Mouse (Mus musculus): ENCODE data around the gene Shc2. TPM values are rescaled to one million over a fixed set of nuclear protein-coding genes. Genes with fewer than 3 reads are reported as not detected.

The Shc2 gene
- total RNA-seq, 1 experiment, result 4.3 TPM

DNA sequence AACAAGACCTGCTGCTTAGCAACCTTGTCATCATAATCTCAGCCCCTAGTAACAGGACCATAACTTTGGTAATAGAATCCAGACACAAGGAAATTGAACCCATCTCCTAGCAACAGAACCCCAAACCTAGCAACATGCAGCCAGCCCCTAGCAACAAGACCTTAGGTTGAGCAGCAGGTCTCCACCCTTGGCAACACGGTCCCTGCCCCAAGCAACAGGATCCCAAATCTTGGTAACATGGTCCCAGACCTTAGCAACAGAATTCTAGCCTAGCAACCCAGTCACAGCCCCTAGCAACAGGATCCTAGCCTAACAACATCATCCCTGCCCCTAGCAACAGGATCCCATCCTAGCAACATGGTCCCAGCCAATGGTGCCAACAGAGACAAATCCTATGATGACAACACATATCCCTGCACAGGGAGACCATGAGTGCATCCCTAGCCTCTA lies 17.3 kb upstream of the Shc2 start:
- no peak overlapping the region for H3K27ac ChIP-seq (ENCODE audit: insufficient read depth, low read depth, low read length, poor library complexity, severe bottlenecking)
- no peaks in the 10 kb centered on the region for H3K9me3 ChIP-seq (ENCODE audit: control insufficient read depth, insufficient read depth, low read depth, low read length)
- no peaks in the 10 kb centered on the region; a peak in 1 of 4 replicates for H3K4me1 ChIP-seq (ENCODE audit: control insufficient read depth in 2 of 2, insufficient read depth in 2 of 2, low read length in 2 of 2, poor library complexity in 1 of 2)
- in situ Hi-C loops (cut with MboI; ENCODE audit: low sequenced_read_pairs in 2 of 2, unreplicated experiment in 2 of 2), result loop anchor here in 1 of 2 experiments (10.0 kb wide), 1 partner anchor 60 kb away; no protein-coding TSS in a partner anchor
- H3K36me3 ChIP-seq (ENCODE audit: control insufficient read depth, insufficient read depth, low read length, poor library complexity, severe bottlenecking), result no peaks in the 10 kb centered on the region
- no peak overlapping the region for H3K9ac ChIP-seq (ENCODE audit: insufficient read depth, low read depth, low read length, poor library complexity, severe bottlenecking)
- DNase-seq (ENCODE audit: low read depth, low spot score), result no peak
- H3K4me3 ChIP-seq (ENCODE audit: insufficient read depth in 1 of 2, low read depth in 1 of 2, low read length in 2 of 2, poor library complexity in 1 of 2, severe bottlenecking in 1 of 2), result no peak overlapping the region
- no peak for TF ChIP-seq MAFK (IDR thresholded peaks at IDR 0.05; ENCODE audit: insufficient read depth, low read depth, low read length)
- TF ChIP-seq HCFC1 (IDR thresholded peaks at IDR 0.05; ENCODE audit: borderline replicate concordance, insufficient read depth, low read length), result no peak
- no peak for TF ChIP-seq CHD2 (IDR thresholded peaks at IDR 0.05; ENCODE audit: low read depth, low read length)
- no peak for TF ChIP-seq ZNF384 (IDR thresholded peaks at IDR 0.05; ENCODE audit: low read depth, low read length)
- TF ChIP-seq ZC3H11A (IDR thresholded peaks at IDR 0.05; ENCODE audit: borderline replicate concordance, low read depth, low read length), result no peak

- H3K4me3 ChIP-seq (ENCODE audit: insufficient read depth in 1 of 2, low read depth in 1 of 2, low read length in 2 of 2, poor library complexity in 1 of 2, severe bottlenecking in 1 of 2), result no peak overlapping the region
- no peaks in the 10 kb centered on the region for H3K4me1 ChIP-seq (ENCODE audit: control insufficient read depth in 2 of 2, insufficient read depth in 2 of 2, low read length in 2 of 2, poor library complexity in 1 of 2)
- H3K9ac ChIP-seq (ENCODE audit: insufficient read depth, low read depth, low read length, poor library complexity, severe bottlenecking), result no peak overlapping the region
- DNase-seq (ENCODE audit: low read depth, low spot score), result no peak
- no peak for TF ChIP-seq MAFK (IDR thresholded peaks at IDR 0.05; ENCODE audit: insufficient read depth, low read depth, low read length)
- TF ChIP-seq ZC3H11A (IDR thresholded peaks at IDR 0.05; ENCODE audit: borderline replicate concordance, low read depth, low read length), result no peak
- TF ChIP-seq HCFC1 (IDR thresholded peaks at IDR 0.05; ENCODE audit: borderline replicate concordance, insufficient read depth, low read length), result no peak
- TF ChIP-seq ZNF384 (IDR thresholded peaks at IDR 0.05; ENCODE audit: low read depth, low read length), result no peak
- TF ChIP-seq CHD2 (IDR thresholded peaks at IDR 0.05; ENCODE audit: low read depth, low read length), result no peak
- in situ Hi-C loops (cut with MboI; ENCODE audit: low sequenced_read_pairs in 2 of 2, unreplicated experiment in 2 of 2), result loop anchor here in 1 of 2 experiments (10.0 kb wide), 1 partner anchor 58 kb away; no protein-coding TSS in a partner anchor
- no peaks in the 10 kb centered on the region for H3K36me3 ChIP-seq (ENCODE audit: control insufficient read depth, insufficient read depth, low read length, poor library complexity, severe bottlenecking)
- no peaks in the 10 kb centered on the region for H3K9me3 ChIP-seq (ENCODE audit: control insufficient read depth, insufficient read depth, low read depth, low read length)
- H3K27ac ChIP-seq (ENCODE audit: insufficient read depth, low read depth, low read length, poor library complexity, severe bottlenecking), result no peak overlapping the region; the same call in 1 of the 2 replicates
These were observed 15.1 kb upstream of the Shc2 start for GRCm38 (mm10) chr10:79652789-79653188.

DNA sequence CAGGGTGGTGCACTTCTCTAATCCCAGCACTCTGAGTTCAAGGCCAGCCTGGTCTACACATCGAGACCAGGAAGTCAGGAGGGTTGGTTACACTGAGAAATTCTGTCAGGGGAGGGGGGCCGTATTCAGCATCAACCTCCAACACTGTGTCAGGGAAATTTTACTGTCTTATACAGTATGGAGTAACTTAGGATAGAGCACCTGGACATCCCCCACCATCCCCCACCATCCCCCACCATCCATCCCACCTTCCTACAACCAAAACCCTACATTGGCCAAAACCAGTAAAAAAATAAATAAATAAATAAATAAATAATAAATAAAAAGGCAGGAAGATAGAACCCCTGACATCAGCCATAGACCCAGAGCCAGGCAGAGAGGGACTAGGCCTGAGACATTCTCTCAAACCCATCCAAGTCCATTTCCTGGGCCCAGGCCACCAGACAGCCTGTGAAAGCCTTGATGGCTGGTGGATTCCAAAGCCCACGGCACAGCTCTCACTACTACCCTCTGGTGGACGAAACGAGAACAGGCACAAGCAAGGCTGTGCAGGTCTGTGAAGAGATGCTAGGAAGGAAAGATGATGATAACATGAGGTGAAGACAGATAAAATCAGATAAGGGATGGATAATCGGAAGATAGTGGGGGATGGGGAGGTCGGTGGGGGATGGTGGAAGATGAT lies 11.5 kb upstream of the Shc2 start:
- DNase-seq (ENCODE audit: low read depth, low spot score), result peak; percentile 66
- TF ChIP-seq ZC3H11A (IDR thresholded peaks at IDR 0.05; ENCODE audit: borderline replicate concordance, low read depth, low read length) (peak; percentile 80; the same call in 1 of the 2 replicates), ZNF384 (IDR thresholded peaks at IDR 0.05; ENCODE audit: low read depth, low read length) (no peak)
- Histone ChIP-seq H3K4me3 (ENCODE audit: insufficient read depth in 1 of 2, low read depth in 1 of 2, low read length in 2 of 2, poor library complexity in 1 of 2, severe bottlenecking in 1 of 2) (no peak overlapping the region), H3K27ac (ENCODE audit: insufficient read depth, low read depth, low read length, poor library complexity, severe bottlenecking) (no peak overlapping the region), H3K9ac (ENCODE audit: insufficient read depth, low read depth, low read length, poor library complexity, severe bottlenecking) (no peak overlapping the region), H3K36me3 (ENCODE audit: control insufficient read depth, insufficient read depth, low read length, poor library complexity, severe bottlenecking) (no peaks in the 10 kb centered on the region), H3K4me1 (ENCODE audit: control insufficient read depth in 2 of 2, insufficient read depth in 2 of 2, low read length in 2 of 2, poor library complexity in 1 of 2) (no peaks in the 10 kb centered on the region), H3K9me3 (ENCODE audit: control insufficient read depth, insufficient read depth, low read depth, low read length) (no peaks in the 10 kb centered on the region)
- in situ Hi-C loops (cut with MboI; ENCODE audit: low sequenced_read_pairs in 2 of 2, unreplicated experiment in 2 of 2), result loop anchor here in 1 of 2 experiments (5.0 kb wide), 1 partner anchor 52 kb away; no protein-coding TSS in a partner anchor

DNA sequence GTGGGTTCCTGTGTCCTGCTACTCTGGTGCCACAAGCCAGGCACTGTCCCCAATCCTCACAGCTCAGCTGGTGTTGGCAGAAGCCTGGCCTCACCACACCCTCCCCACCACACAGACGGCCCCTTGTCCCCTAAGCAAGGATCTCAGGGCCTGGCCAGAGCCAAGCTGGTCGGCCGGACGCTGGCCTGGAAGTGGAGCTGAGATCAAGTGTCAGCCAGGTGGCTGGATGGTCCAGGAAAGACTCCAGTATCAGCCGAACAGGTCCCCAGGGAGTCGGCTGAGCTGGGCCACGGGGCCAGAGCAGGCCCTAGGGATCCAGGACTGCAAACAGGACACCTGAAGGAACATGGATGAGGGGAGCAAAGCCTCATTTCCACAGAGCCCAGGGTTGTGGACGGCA lies 8.0 kb upstream of the Shc2 start, which contains the start of gene Odf3l2:
Gene Odf3l2 (minus strand): TSS at position 28 of the 400 bp plus-strand sequence.
- Histone ChIP-seq H3K27ac (ENCODE audit: insufficient read depth, low read depth, low read length, poor library complexity, severe bottlenecking) (no peak within 1 kb of the TSS), H3K36me3 (ENCODE audit: control insufficient read depth, insufficient read depth, low read length, poor library complexity, severe bottlenecking) (no peaks in the 10 kb centered on the region), H3K4me3 (ENCODE audit: insufficient read depth in 1 of 2, low read depth in 1 of 2, low read length in 2 of 2, poor library complexity in 1 of 2, severe bottlenecking in 1 of 2) (no peak within 1 kb of the TSS), H3K9ac (ENCODE audit: insufficient read depth, low read depth, low read length, poor library complexity, severe bottlenecking) (no peak within 1 kb of the TSS), H3K9me3 (ENCODE audit: control insufficient read depth, insufficient read depth, low read depth, low read length) (no peaks in the 10 kb centered on the region), H3K4me1 (ENCODE audit: control insufficient read depth in 2 of 2, insufficient read depth in 2 of 2, low read length in 2 of 2, poor library complexity in 1 of 2) (peaks cover 0 to 3% of the 10 kb centered on the region in 2 experiments; a peak in 1 of 4 replicates)
- in situ Hi-C loops (cut with MboI; ENCODE audit: low sequenced_read_pairs in 2 of 2, unreplicated experiment in 2 of 2), result loop anchor here in 1 of 2 experiments (5.0 kb wide), 1 partner anchor 48 kb away; no protein-coding TSS in a partner anchor
- no peak for TF ChIP-seq ZNF384 (IDR thresholded peaks at IDR 0.05; ENCODE audit: low read depth, low read length)
- no peak for TF ChIP-seq HCFC1 (IDR thresholded peaks at IDR 0.05; ENCODE audit: borderline replicate concordance, insufficient read depth, low read length)
- TF ChIP-seq MAFK (IDR thresholded peaks at IDR 0.05; ENCODE audit: insufficient read depth, low read depth, low read length), result no peak
- TF ChIP-seq CHD2 (IDR thresholded peaks at IDR 0.05; ENCODE audit: low read depth, low read length), result no peak
- no peak for TF ChIP-seq ZC3H11A (IDR thresholded peaks at IDR 0.05; ENCODE audit: borderline replicate concordance, low read depth, low read length)
- DNase-seq (ENCODE audit: low read depth, low spot score), result no peak

Measured in ES-E14 (cell line).